Mouse (Mus musculus) liver, adult 2 months (tissue): ENCODE measurements around the gene Pbx2. TPM values are rescaled to one million over a fixed set of nuclear protein-coding genes. Genes with fewer than 3 reads are reported as not detected.
"Not testable (repeated sequence)": the region's sequence is repeated elsewhere in the genome, so short reads cannot be mapped to it uniquely, and the experiment has no call there.

Source experiments
- DNase-seq: peaks from one replicate; pipeline ENCODE4 v3.0.0-alpha.2; 2011; ENCODE audit warnings: low read depth, low spot score; ENCODE audit errors: extremely low read depth
- H3K27ac ChIP-seq: fragments of 200-500 bp; replicated peaks from 2 replicates; pipeline ENCODE4 v1.5.1; 2012; ENCODE audit warnings: low read depth, mild to moderate bottlenecking, control low read depth, inconsistent platforms, low read length; ENCODE audit not compliant: insufficient read depth
- H3K27me3 ChIP-seq: fragments of 200-500 bp; 2 replicates; pipeline ENCODE4 v1.6.1; 2012; ENCODE audit warnings: mild to moderate bottlenecking, moderate library complexity, low read length, inconsistent platforms; ENCODE audit not compliant: control insufficient read depth, insufficient read depth
- H3K36me3 ChIP-seq: fragments of 200-500 bp; 2 replicates; pipeline ENCODE4 v1.6.1; 2012; ENCODE audit warnings: low read length, inconsistent platforms; ENCODE audit not compliant: control insufficient read depth, insufficient read depth
- H3K4me1 ChIP-seq: fragments of 200-500 bp; 2 replicates; pipeline ENCODE4 v1.6.1; 2011; ENCODE audit warnings: low read length; ENCODE audit not compliant: control insufficient read depth, insufficient read depth
- H3K4me3 ChIP-seq: fragments of 200-500 bp; 2 replicates; pipeline ENCODE4 v1.5.1; 2011; ENCODE audit warnings: low read depth, mild to moderate bottlenecking, control low read depth, low read length, moderate library complexity; ENCODE audit not compliant: insufficient read depth
- H3K79me2 ChIP-seq: fragments of 200-500 bp; 2 replicates; pipeline ENCODE4 v1.6.1; 2012; ENCODE audit warnings: inconsistent platforms, mild to moderate bottlenecking, low read length, moderate library complexity; ENCODE audit not compliant: control insufficient read depth, insufficient read depth
- H3K9ac ChIP-seq: fragments of 200-500 bp; 2 replicates; pipeline ENCODE4 v1.6.1; 2012; ENCODE audit warnings: low read depth, mild to moderate bottlenecking, control low read depth, inconsistent platforms, low read length
- CTCF ChIP-seq: fragments of 200-500 bp; IDR thresholded peaks from 2 replicates; pipeline ENCODE4 v1.5.1; 2011; ENCODE audit warnings: low read depth, low read length, control low read depth
- POLR2A ChIP-seq: fragments of 200-500 bp; IDR thresholded peaks from 2 replicates; pipeline ENCODE4 v1.6.1; 2011; ENCODE audit warnings: low read length, control low read depth; ENCODE audit not compliant: insufficient read depth; ENCODE audit errors: extremely low read depth
- WGBS: fragments of 180-500 bp; shearing (Covaris S2); methylation state at CpG from one replicate; pipeline ENCODE4 v1.1.7; 2018; 5-methylcytosine and 5-hydroxymethylcytosine counted together
- polyA plus RNA-seq: library from polyadenylated mRNA; depleted of rRNA; stranded (reverse); fragments of >200 nt; gene quantifications from 2 replicates; pipeline ENCODE4 v1.2.3, GENCODE M21; 2012; rRNA removed
- total RNA-seq: library from RNA; depleted of rRNA; stranded (reverse); fragments of >200 nt; gene quantifications from 2 replicates; pipeline ENCODE4 v1.2.3, GENCODE M21; 2014; rRNA removed

Pbx2 gene
- 10.9 and 17.1 TPM in 2 replicates for total RNA-seq
- 19.5 and 21.1 TPM in 2 replicates for polyA plus RNA-seq

DNA sequence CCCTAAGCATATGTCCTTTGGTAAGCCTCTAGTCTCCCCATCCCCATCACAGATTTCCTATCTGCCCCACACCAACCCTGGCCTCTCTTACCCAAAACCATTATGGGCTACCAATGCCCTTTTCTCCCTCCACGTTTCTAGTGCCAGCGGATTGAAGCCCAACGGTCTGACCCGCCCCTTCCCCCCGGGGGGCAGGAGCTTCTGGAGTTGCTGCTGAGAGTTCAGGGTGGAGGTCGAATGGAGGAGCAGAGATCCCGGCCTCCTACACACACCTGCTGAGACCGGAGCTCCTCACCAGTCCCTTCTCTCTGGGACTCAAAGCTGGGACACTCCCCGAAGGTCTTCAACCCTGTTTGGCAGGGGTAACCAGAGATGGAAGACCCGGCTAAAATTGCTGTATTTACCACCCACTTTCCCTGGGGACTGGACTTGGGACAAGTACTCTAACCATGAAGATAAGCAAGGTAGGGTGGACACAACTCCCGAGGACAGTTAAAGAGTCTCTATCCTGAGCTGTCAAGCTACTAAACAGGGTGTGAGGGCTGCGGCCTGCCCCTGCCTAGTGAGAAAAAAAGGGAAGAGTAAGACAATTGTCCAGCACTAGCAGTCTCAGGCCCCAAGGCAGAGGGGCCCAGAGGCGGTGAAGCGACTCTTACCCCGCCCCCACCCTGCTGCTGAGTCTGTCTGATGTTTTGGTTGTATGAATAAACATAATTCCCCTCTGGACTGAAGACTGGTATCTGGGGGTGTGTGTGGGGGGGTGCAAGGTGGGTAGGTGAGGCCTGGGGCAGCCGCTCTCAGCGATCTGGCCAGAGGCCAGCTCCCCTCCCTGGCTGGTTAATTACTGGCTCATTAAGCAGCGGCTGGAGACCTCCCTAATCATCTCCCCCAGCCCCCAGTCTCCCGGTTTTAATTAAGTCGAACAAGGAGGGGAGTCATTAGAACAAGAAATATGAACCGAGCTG lies at the start of gene Pbx2:
Gene Pbx2, plus strand, starts transcription at position 238 of the 965 bp plus-strand sequence.
- H3K36me3 ChIP-seq, result peaks cover 2% of the 10 kb centered on the region; the same call in 1 of the 2 replicates
- 14% methylated on average over 21 of the region's 21 CpGs for WGBS
- H3K27ac ChIP-seq, result peak within 1 kb of the TSS; percentile 74
- no peaks in the 10 kb centered on the region for H3K79me2 ChIP-seq
- peak within 1 kb of the TSS; percentile 77 for H3K4me3 ChIP-seq
- peaks cover 10% of the 10 kb centered on the region for H3K4me1 ChIP-seq
- H3K27me3 ChIP-seq, result no peaks in the 10 kb centered on the region
- peak within 1 kb of the TSS; percentile 92 for H3K9ac ChIP-seq
- TF ChIP-seq CTCF (no peak), POLR2A (no peak)
- no peak for DNase-seq

DNA sequence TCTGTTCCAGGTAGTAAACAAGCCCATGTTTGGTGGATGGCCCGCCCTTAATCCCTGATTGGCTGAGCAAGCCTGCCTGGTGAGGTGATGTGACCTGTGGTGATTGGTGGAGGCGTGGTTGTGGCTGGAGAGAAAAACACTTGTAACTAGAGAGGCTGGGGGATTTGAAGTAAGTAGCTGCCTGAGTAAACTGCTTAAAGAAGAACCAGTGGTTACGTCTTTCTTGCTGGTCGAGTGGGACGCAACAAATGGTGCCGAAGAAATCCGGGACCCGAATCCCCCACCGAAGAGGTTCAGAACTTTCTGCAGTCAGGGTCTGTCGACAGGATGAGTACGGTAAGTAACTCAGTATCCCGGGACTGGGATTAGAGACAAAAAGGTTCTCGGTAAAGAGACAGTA lies 47.5 kb upstream of the Pbx2 start:
- not testable (repeated sequence) for DNase-seq, H3K27me3 ChIP-seq, H3K79me2 ChIP-seq, H3K27ac ChIP-seq, H3K9ac ChIP-seq, H3K36me3 ChIP-seq, H3K4me3 ChIP-seq, H3K4me1 ChIP-seq
- 96% methylated on average over 13 of the region's 13 CpGs for WGBS

GRCm38 (mm10) chr17:34546797-34547196 lies 44.3 kb upstream of the Pbx2 start:
- H3K4me1 ChIP-seq, result no peaks in the 10 kb centered on the region
- no peak overlapping the region for H3K9ac ChIP-seq

GRCm38 (mm10) chr17:34547601-34548000 lies 43.5 kb upstream of the Pbx2 start:
- Histone ChIP-seq H3K27me3 (no peaks in the 10 kb centered on the region; the same call in 1 of the 2 replicates), H3K36me3 (no peaks in the 10 kb centered on the region), H3K4me3 (no peak overlapping the region), H3K4me1 (no peaks in the 10 kb centered on the region), H3K9ac (no peak overlapping the region), H3K27ac (no peak overlapping the region), H3K79me2 (no peaks in the 10 kb centered on the region)
- no peak for DNase-seq
- TF ChIP-seq CTCF (no peak), POLR2A (no peak)
- 90% methylated on average over 4 of the region's 4 CpGs for WGBS

More at GRCm38 (mm10) chr17:34546797-34547196, 44.3 kb upstream of the Pbx2 start:
- DNase-seq, result no peak
- Histone ChIP-seq H3K27me3 (no peaks in the 10 kb centered on the region; the same call in 1 of the 2 replicates), H3K27ac (no peak overlapping the region), H3K36me3 (no peaks in the 10 kb centered on the region), H3K4me3 (no peak overlapping the region), H3K79me2 (no peaks in the 10 kb centered on the region)
- 95% methylated on average over 1 of the region's 1 CpGs for WGBS
- TF ChIP-seq CTCF (no peak), POLR2A (no peak)

DNA sequence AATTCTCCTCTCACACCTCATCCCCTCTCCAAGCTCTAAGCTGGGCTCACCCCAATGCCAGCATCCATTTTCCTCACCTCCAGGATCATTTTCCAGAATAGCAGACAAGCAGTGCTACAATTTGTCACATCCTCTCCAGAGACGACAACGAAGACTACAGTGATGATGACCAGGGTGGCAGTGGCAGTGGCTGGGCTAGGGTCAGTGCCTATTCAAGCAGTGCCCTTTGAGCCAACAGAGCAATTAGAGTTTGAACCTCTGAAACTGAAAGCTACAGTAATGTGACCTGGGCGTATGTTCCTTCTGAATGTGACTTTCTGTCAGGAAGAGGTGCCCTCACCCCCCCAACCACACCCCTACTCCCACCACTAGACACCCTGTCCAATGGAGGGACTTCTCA lies 41.9 kb upstream of the Pbx2 start:
- no peak for DNase-seq
- Histone ChIP-seq H3K27me3 (no peaks in the 10 kb centered on the region), H3K4me3 (no peak overlapping the region), H3K36me3 (no peaks in the 10 kb centered on the region), H3K27ac (no peak overlapping the region), H3K9ac (no peak overlapping the region), H3K4me1 (no peaks in the 10 kb centered on the region), H3K79me2 (no peaks in the 10 kb centered on the region)
- TF ChIP-seq CTCF, result no peak
- TF ChIP-seq POLR2A, result no peak
- WGBS, result 80% methylated on average over 3 of the region's 3 CpGs

DNA sequence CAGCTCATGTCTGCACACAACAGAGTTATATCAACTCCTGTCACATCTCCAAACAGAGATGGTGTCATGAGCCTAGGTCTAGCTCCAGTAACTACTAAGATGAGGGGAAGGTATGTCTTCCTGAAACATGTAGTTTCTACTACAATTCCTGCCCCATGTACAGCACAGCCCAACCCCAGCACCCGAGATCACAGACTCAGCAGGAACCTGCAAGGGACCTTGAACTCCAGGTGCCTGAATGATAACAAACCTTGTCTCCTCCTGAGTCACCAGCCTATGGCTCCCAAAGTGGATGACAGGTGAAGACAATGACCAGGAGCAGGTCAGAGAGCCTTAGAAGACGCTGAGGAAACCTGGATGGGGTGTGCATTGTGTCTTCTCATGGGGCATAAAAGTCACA lies 41.2 kb upstream of the Pbx2 start:
- Histone ChIP-seq H3K36me3 (no peaks in the 10 kb centered on the region), H3K4me3 (no peak overlapping the region), H3K79me2 (no peaks in the 10 kb centered on the region), H3K9ac (no peak overlapping the region), H3K4me1 (no peaks in the 10 kb centered on the region), H3K27ac (no peak overlapping the region), H3K27me3 (no peaks in the 10 kb centered on the region)
- 65% methylated on average over 2 of the region's 2 CpGs for WGBS
- TF ChIP-seq POLR2A, result no peak
- TF ChIP-seq CTCF, result no peak
- DNase-seq, result no peak
